Mouse (Mus musculus): ENCODE measurements at regions not wholly inside any gene's neighbourhood (a gene's known extent, or its start where the extent isn't known, plus 50 kb on each side); places are given as distances from the start of the nearest gene placed in this dataset.

DNA sequence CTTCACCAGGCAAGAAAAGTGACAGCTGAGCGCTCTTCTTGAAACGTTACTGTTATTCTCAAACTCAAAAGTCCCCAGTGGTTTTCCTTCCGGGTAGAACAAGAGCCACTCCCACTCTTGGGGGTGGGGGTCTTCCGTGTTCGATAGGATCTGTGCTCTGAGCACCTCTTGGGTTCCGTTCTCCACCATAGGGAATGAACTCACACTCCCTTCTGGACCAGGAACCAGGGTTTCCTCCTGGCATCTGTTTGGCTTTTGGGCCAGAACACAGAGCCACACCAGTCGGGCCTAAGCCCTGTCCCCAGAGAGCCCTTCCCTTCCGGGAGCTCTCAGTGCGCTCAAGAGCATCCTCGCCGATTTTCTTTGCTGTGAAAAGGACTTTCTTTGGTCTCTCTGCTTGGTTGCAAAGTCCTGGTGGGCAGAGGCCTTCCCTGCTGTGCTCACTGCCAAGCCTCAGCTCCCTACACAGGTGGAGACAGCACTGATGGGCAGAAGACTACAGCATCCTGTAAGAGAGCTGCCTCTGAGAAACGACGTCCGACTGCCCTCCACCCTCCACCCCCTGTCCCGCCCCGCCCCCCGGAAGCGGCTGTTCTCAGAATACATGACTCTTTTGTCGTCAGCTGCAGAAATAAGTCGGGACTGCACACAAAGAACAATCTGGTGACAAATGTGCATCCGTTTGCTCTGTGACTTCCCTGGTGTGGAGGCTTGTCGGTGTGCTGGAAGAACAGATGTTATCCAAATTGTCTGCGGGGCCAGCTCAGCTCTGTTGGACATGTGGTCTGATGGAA lies 90.9 kb upstream of the Lef1 start:
- WGBS = 17% methylated on average over 23 of the region's 23 CpGs
- ATAC-seq = peak; percentile 74
- Histone ChIP-seq H3K27me3 (replicated peaks; ENCODE audit: control insufficient read depth, insufficient read depth, low read length) (no peaks in the 10 kb centered on the region), H3K4me3 (ENCODE audit: low read length) (peak overlapping the region; percentile 24), H3K36me3 (ENCODE audit: control insufficient read depth, insufficient read depth, low read length) (no peaks in the 10 kb centered on the region), H3K9me3 (ENCODE audit: control insufficient read depth, low read length) (no peaks in the 10 kb centered on the region), H3K9ac (ENCODE audit: low read depth, low read length) (peak overlapping the region; percentile 25; the same call in 1 of the 2 replicates), H3K4me1 (ENCODE audit: control insufficient read depth, insufficient read depth, low read depth, low read length) (peaks cover 7% of the 10 kb centered on the region), H3K27ac (ENCODE audit: low read depth, low read length) (no peak overlapping the region; the same call in 1 of the 2 replicates), H3K4me2 (ENCODE audit: low read length) (peak overlapping the region; percentile 47)

DNA sequence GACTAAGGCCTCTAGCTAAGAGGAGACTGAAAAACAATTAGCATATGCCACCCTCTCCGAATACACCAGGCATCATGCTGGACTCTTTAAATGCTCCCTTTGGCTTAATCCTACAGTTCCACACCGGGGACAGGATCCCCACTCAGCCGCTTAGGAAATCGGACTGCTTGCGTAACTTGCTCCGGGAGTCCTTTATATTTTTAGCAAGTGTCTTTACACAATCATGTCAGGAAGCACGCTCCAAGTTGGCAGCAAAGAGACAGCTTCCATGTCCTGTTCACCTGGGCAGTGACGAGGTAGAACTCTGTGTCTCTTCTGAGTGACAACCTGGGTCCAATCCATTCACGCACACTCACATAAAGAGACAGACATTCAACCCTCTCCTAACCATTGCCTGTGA lies 92.4 kb upstream of the Lef1 start:
- Histone ChIP-seq H3K36me3 (ENCODE audit: control insufficient read depth, insufficient read depth, low read length) (no peaks in the 10 kb centered on the region), H3K27ac (ENCODE audit: low read depth, low read length) (no peak overlapping the region), H3K4me2 (ENCODE audit: low read length) (no peak overlapping the region), H3K9ac (ENCODE audit: low read depth, low read length) (no peak overlapping the region), H3K4me1 (ENCODE audit: control insufficient read depth, insufficient read depth, low read depth, low read length) (peaks cover 7% of the 10 kb centered on the region), H3K27me3 (replicated peaks; ENCODE audit: control insufficient read depth, insufficient read depth, low read length) (no peaks in the 10 kb centered on the region), H3K9me3 (ENCODE audit: control insufficient read depth, low read length) (no peaks in the 10 kb centered on the region), H3K4me3 (ENCODE audit: low read length) (no peak overlapping the region)
- WGBS = 92% methylated on average over 9 of the region's 9 CpGs
- no peak for ATAC-seq

DNA sequence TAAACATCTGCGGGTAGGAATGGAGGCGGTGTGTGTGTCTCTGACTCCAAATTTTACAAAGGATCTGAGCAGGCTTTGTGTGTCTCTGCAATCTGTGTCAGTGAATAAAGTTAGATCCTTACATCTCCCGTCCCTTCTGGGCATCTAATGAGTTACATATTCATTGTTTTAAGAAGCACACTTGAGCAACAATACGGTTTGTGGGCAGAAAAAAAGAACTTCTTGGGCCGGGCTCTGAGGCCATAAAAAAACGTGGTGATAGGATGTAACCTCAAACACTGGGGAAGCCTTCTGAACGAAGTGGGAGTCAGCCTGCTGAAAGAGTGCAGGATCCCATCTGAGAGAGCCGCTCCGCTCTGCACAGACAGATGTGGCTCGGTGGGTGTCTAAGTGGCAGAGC lies 94.2 kb upstream of the Lef1 start:
- Histone ChIP-seq H3K4me1 (ENCODE audit: control insufficient read depth, insufficient read depth, low read depth, low read length) (peaks cover 7% of the 10 kb centered on the region), H3K36me3 (ENCODE audit: control insufficient read depth, insufficient read depth, low read length) (no peaks in the 10 kb centered on the region), H3K4me3 (ENCODE audit: low read length) (no peak overlapping the region), H3K27ac (ENCODE audit: low read depth, low read length) (no peak overlapping the region), H3K9ac (ENCODE audit: low read depth, low read length) (no peak overlapping the region), H3K4me2 (ENCODE audit: low read length) (no peak overlapping the region), H3K27me3 (replicated peaks; ENCODE audit: control insufficient read depth, insufficient read depth, low read length) (no peaks in the 10 kb centered on the region), H3K9me3 (ENCODE audit: control insufficient read depth, low read length) (no peaks in the 10 kb centered on the region)
- WGBS = 55% methylated on average over 10 of the region's 10 CpGs
- no peak for ATAC-seq

DNA sequence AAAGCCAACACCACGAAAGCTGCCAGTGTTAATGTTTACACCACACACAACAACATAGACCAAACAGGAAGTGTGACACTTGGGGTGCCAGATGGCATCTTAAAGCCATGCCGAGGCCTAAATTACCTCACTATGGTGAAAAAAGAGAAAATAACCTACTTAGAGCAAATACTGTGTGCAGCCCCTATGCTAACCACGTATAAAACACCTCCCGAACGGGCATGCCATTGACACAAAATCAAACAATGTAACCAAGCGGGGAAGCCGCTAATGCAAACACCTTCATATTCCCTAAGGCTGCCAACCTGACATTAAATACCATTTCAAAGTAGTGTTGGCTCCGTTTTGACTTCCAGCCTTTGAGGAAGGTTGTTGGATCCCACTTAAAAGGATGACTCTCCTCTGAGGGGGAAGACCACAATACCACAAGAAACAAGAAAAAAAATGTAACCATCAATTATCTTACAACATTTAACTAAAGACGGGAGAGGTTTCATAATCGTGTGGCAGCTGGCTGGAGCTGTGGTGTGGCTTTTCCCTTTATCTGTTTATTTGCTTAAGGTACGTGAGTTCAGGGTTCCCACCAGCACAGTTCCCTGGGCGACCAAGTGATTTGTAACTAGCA lies 96.1 kb upstream of the Lef1 start:
- Histone ChIP-seq H3K4me1 (ENCODE audit: control insufficient read depth, insufficient read depth, low read depth, low read length) (peaks cover 3% of the 10 kb centered on the region), H3K36me3 (ENCODE audit: control insufficient read depth, insufficient read depth, low read length) (no peaks in the 10 kb centered on the region), H3K27ac (ENCODE audit: low read depth, low read length) (no peak overlapping the region), H3K9ac (ENCODE audit: low read depth, low read length) (no peak overlapping the region), H3K9me3 (ENCODE audit: control insufficient read depth, low read length) (no peaks in the 10 kb centered on the region), H3K27me3 (replicated peaks; ENCODE audit: control insufficient read depth, insufficient read depth, low read length) (no peaks in the 10 kb centered on the region), H3K4me3 (ENCODE audit: low read length) (no peak overlapping the region), H3K4me2 (ENCODE audit: low read length) (no peak overlapping the region)
- no peak for ATAC-seq
- 63% methylated on average over 12 of the region's 12 CpGs for WGBS

DNA sequence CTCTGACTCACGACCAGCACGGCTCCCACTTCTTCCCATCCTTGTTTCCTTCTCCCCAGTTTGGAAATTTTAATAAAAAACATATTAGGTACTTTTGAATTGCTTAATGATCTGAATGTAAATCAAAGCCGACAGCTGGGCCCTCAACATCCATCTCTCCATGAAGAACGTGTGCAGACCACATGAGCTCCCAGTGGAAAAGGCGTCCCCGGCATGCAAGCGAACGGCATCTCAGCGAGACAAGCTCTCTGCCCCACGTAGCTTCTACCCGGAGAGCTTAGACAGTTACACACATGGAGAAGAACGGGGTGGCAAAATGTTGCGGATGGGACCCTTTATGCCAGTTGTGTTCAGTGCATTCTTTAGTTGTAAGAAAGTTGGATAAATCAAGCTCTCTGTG lies 109.6 kb upstream of the Lef1 start:
- no peak for ATAC-seq
- Histone ChIP-seq H3K4me2 (ENCODE audit: low read length) (no peak overlapping the region), H3K4me1 (ENCODE audit: control insufficient read depth, insufficient read depth, low read depth, low read length) (no peaks in the 10 kb centered on the region), H3K9ac (ENCODE audit: low read depth, low read length) (no peak overlapping the region), H3K4me3 (ENCODE audit: low read length) (no peak overlapping the region), H3K36me3 (ENCODE audit: control insufficient read depth, insufficient read depth, low read length) (no peaks in the 10 kb centered on the region), H3K27me3 (replicated peaks; ENCODE audit: control insufficient read depth, insufficient read depth, low read length) (no peaks in the 10 kb centered on the region), H3K27ac (ENCODE audit: low read depth, low read length) (no peak overlapping the region), H3K9me3 (ENCODE audit: control insufficient read depth, low read length) (no peaks in the 10 kb centered on the region)
- WGBS = 79% methylated on average over 13 of the region's 13 CpGs

DNA sequence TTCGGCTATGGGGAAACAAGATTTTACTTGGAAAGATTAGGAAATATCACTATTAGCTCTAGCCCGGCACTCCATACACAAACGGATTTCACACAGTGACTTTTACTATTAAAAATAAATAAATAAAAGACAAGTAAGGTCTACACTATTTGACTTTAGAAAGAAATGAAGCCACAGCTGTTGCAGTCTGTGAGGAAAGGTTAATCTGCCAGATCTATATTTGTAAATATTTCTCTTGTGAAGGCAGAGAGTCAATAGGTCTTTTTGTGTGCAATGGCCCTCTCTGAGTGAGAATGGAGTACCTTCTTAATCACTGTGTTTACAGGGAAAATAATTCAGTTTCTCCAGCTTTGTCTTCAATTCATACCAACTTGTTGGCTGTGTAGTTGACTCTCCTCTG lies 110.0 kb upstream of the Lef1 start:
- H3K27ac ChIP-seq (ENCODE audit: low read depth, low read length) = no peak overlapping the region
- H3K4me3 ChIP-seq (ENCODE audit: low read length) = no peak overlapping the region
- H3K9ac ChIP-seq (ENCODE audit: low read depth, low read length) = no peak overlapping the region
- H3K36me3 ChIP-seq (ENCODE audit: control insufficient read depth, insufficient read depth, low read length) = no peaks in the 10 kb centered on the region
- no peaks in the 10 kb centered on the region for H3K4me1 ChIP-seq (ENCODE audit: control insufficient read depth, insufficient read depth, low read depth, low read length)
- ATAC-seq = no peak
- H3K9me3 ChIP-seq (ENCODE audit: control insufficient read depth, low read length) = no peaks in the 10 kb centered on the region
- H3K4me2 ChIP-seq (ENCODE audit: low read length) = no peak overlapping the region
- H3K27me3 ChIP-seq (replicated peaks; ENCODE audit: control insufficient read depth, insufficient read depth, low read length) = no peaks in the 10 kb centered on the region
- WGBS = 75% methylated on average over 3 of the region's 3 CpGs

DNA sequence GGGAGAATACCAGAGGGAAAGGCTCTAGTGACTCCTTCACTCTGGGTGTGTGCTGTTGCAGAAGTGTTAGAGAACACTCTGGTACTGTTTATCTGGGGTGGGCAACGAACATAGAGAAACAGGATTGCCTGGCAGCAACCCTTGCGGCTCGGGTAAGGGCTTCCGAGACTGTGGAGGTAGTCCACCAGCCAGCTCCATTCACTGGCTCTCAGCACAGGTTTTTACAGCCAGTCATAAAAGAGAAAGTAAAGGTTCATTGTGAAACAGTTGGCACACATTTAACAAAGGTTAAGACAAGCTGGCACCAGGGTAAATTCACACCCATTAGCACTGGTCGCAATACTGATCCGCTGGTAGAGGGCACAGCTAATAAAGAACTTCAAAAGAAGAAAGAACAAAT lies 110.5 kb upstream of the Lef1 start:
- Histone ChIP-seq H3K4me1 (ENCODE audit: control insufficient read depth, insufficient read depth, low read depth, low read length) (no peaks in the 10 kb centered on the region), H3K27ac (ENCODE audit: low read depth, low read length) (no peak overlapping the region), H3K4me2 (ENCODE audit: low read length) (no peak overlapping the region), H3K9me3 (ENCODE audit: control insufficient read depth, low read length) (no peaks in the 10 kb centered on the region), H3K4me3 (ENCODE audit: low read length) (no peak overlapping the region), H3K27me3 (replicated peaks; ENCODE audit: control insufficient read depth, insufficient read depth, low read length) (no peaks in the 10 kb centered on the region), H3K36me3 (ENCODE audit: control insufficient read depth, insufficient read depth, low read length) (no peaks in the 10 kb centered on the region), H3K9ac (ENCODE audit: low read depth, low read length) (no peak overlapping the region)
- 61% methylated on average over 6 of the region's 6 CpGs for WGBS
- ATAC-seq = no peak

DNA sequence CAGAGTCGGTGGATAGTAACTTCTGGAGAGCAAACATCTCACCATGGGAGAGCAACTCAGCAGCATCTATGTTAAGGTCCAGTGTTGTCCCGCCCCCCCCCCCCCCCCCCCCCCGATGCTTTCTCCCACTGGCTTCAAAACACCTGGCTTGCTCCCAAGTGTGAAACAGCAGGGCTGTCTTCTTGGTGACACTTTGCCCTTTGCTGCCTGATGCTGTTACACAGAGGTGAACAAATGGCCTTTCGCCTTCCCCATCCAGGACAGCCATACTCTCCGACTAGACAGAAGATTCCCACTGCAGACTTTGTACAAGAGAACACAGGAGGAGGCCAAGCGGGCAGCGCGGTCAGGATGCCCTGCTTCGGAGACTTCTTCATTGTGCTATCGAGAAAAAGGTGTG lies 111.8 kb upstream of the Lef1 start:
- Histone ChIP-seq H3K4me3 (ENCODE audit: low read length) (no peak overlapping the region), H3K9ac (ENCODE audit: low read depth, low read length) (no peak overlapping the region), H3K4me2 (ENCODE audit: low read length) (no peak overlapping the region), H3K36me3 (ENCODE audit: control insufficient read depth, insufficient read depth, low read length) (no peaks in the 10 kb centered on the region), H3K4me1 (ENCODE audit: control insufficient read depth, insufficient read depth, low read depth, low read length) (no peaks in the 10 kb centered on the region), H3K27ac (ENCODE audit: low read depth, low read length) (no peak overlapping the region), H3K9me3 (ENCODE audit: control insufficient read depth, low read length) (no peaks in the 10 kb centered on the region), H3K27me3 (replicated peaks; ENCODE audit: control insufficient read depth, insufficient read depth, low read length) (no peaks in the 10 kb centered on the region)
- no peak for ATAC-seq
- WGBS = 78% methylated on average over 10 of the region's 10 CpGs

DNA sequence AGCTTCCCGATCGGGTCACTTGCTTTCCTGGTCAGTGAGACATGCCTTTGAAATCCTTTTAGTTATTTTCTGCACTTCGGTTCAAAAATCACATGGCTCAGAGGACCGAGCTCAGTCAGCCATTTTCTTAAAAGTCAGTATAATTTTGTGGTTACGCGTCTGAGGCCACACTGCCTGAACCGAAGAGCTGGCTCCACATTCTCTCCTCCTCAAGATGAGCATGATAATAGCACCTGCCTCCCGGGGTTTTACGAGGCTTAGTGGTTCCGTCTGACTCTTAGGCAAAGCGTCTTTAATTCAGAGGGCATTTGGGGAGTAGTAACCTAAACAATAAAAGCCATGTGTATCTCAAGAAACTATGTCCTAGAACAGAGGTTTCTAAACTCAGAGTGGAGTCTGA lies 113.5 kb upstream of the Lef1 start:
- Histone ChIP-seq H3K36me3 (ENCODE audit: control insufficient read depth, insufficient read depth, low read length) (no peaks in the 10 kb centered on the region), H3K4me1 (ENCODE audit: control insufficient read depth, insufficient read depth, low read depth, low read length) (no peaks in the 10 kb centered on the region), H3K4me2 (ENCODE audit: low read length) (no peak overlapping the region), H3K27ac (ENCODE audit: low read depth, low read length) (no peak overlapping the region), H3K27me3 (replicated peaks; ENCODE audit: control insufficient read depth, insufficient read depth, low read length) (no peaks in the 10 kb centered on the region), H3K9me3 (ENCODE audit: control insufficient read depth, low read length) (no peaks in the 10 kb centered on the region), H3K4me3 (ENCODE audit: low read length) (no peak overlapping the region), H3K9ac (ENCODE audit: low read depth, low read length) (no peak overlapping the region)
- 43% methylated on average over 11 of the region's 11 CpGs for WGBS
- no peak for ATAC-seq
